ENCODE assay signal across 9 mouse cellular contexts in genomic region chr9:65347112-65347850, GRCm38 (mm10). TPM values are rescaled to one million over a fixed set of nuclear protein-coding genes. Genes with fewer than 3 reads are reported as not detected.
DNase-seq lines count a peak whose midpoint lies in the region; ATAC-seq and TF ChIP-seq lines count a peak whose summit lies in the region.
"Had no signal": no experiment of that assay in that cellular context is flagged by ENCODE, and none has a peak within 500 bp of the region (broad histone marks: within the 10 kb centered on the region; RNA-seq: fewer than 3 reads in every experiment).

No protein-coding gene starts in this region.

- peaks cover 15% of the 10 kb centered on the region for H3K4me1 ChIP-seq in hindbrain, embryonic 16.5 days (ENCODE audit: control insufficient read depth, insufficient read depth, low read depth, low read length)
- H3K4me1 ChIP-seq in midbrain, postnatal 0 days (ENCODE audit: insufficient read depth, low read length), result peaks cover 9% of the 10 kb centered on the region

- H3K4me2 ChIP-seq in hindbrain, embryonic 16.5 days (ENCODE audit: low read length), result peak overlapping the region; percentile 88
- H3K4me2 ChIP-seq in midbrain, postnatal 0 days (ENCODE audit: low read depth, low read length, poor library complexity, severe bottlenecking), result peak overlapping the region; percentile 91

- no peak for TF ChIP-seq CTCF in layer of hippocampus, adult 2 months (conservative IDR thresholded peaks at IDR 0.05)
- no peak for TF ChIP-seq CTCF in midbrain, postnatal 0 days (IDR thresholded peaks at IDR 0.05)

- 50% methylated on average over 8 of the region's 8 CpGs for WGBS in hindbrain, embryonic 16.5 days
- 52% methylated on average over 8 of the region's 8 CpGs for WGBS in midbrain, postnatal 0 days

- no peak for DNase-seq in layer of hippocampus, adult 2 months (ENCODE audit: low spot score in 2 of 2)
- DNase-seq in layer of hippocampus, postnatal 36 days, result no peak
- DNase-seq in c-Kit-positive CD71-positive TER-119-negative erythroid progenitor cells, embryonic 14.5 days (ENCODE audit: low read depth), result peak; percentile 40
- no peak for DNase-seq in midbrain, postnatal 0 days (ENCODE audit: low spot score)
- DNase-seq in urinary bladder, postnatal 10 days (ENCODE audit: low spot score), result no peak
- DNase-seq in thymus, adult 18-20 months, result no peak
- no peak for DNase-seq in embryo, embryonic 10 days (ENCODE audit: low spot score)

- H3K9ac ChIP-seq in hindbrain, embryonic 16.5 days (ENCODE audit: low read depth, low read length), result peak overlapping the region; percentile 96
- H3K9ac ChIP-seq in midbrain, postnatal 0 days (replicated peaks; ENCODE audit: low read length, poor library complexity, severe bottlenecking), result peak overlapping the region; percentile 94

- H3K27me3 ChIP-seq in hindbrain, embryonic 16.5 days (replicated peaks; ENCODE audit: control insufficient read depth, insufficient read depth, low read length), result no peaks in the 10 kb centered on the region
- H3K27me3 ChIP-seq in midbrain, postnatal 0 days (ENCODE audit: insufficient read depth, low read length), result no peaks in the 10 kb centered on the region

- H3K27ac ChIP-seq in layer of hippocampus, adult 2 months, result peak overlapping the region; percentile 96
- no peak overlapping the region; the same call in 1 of the 2 replicates for H3K27ac ChIP-seq in hindbrain, embryonic 16.5 days (ENCODE audit: low read depth, low read length)
- no peak overlapping the region for H3K27ac ChIP-seq in midbrain, postnatal 0 days (ENCODE audit: low read depth, low read length)

- no peaks in the 10 kb centered on the region for H3K9me3 ChIP-seq in hindbrain, embryonic 16.5 days (ENCODE audit: control insufficient read depth, low read length)
- H3K9me3 ChIP-seq in midbrain, postnatal 0 days (ENCODE audit: low read length), result no peaks in the 10 kb centered on the region

- peak overlapping the region; percentile 76 for H3K4me3 ChIP-seq in layer of hippocampus, adult 2 months
- H3K4me3 ChIP-seq in hindbrain, embryonic 16.5 days (ENCODE audit: low read length), result peak overlapping the region; percentile 100
- peak overlapping the region; percentile 99 for H3K4me3 ChIP-seq in midbrain, postnatal 0 days (ENCODE audit: low read depth, low read length)

- H3K36me3 ChIP-seq in hindbrain, embryonic 16.5 days (ENCODE audit: control insufficient read depth, insufficient read depth, low read length), result no peaks in the 10 kb centered on the region
- H3K36me3 ChIP-seq in midbrain, postnatal 0 days (ENCODE audit: insufficient read depth, low read length), result no peaks in the 10 kb centered on the region

- no peak for ATAC-seq in hindbrain, embryonic 16.5 days
- no peak for ATAC-seq in midbrain, postnatal 0 days (ENCODE audit: low FRiP score)

RNA-seq across cellular contexts. Expression of gene Pdcd7, which starts 1.4 kb away (rescaled TPM):
- total RNA-seq in layer of hippocampus, adult 2 months (2021), result 10 to 100 TPM; 29.2 to 30.8 TPM
- total RNA-seq in layer of hippocampus, postnatal 36 days (2021), result 10 to 100 TPM; 29.1 to 30.9 TPM
- polyA plus RNA-seq in hindbrain, embryonic 16.5 days (2015; fragmentation: Nextera tagmentation; extraction: Ambion mirVana), result 4.0 and 6.7 TPM in 2 replicates
- 16.4 and 23.4 TPM in 2 replicates for total RNA-seq in midbrain, postnatal 0 days (2014; rRNA removed)
- 7.7 and 11.0 TPM in 2 replicates for polyA plus RNA-seq in midbrain, postnatal 0 days (2015; fragmentation: Nextera tagmentation; extraction: Ambion mirVana)

RNA-seq across cellular contexts. Expression of gene Ubap1l, which starts 13.6 kb away (rescaled TPM):
- 1 to 10 TPM; 2.5 to 6.2 TPM for total RNA-seq in layer of hippocampus, adult 2 months (2021)
- total RNA-seq in layer of hippocampus, postnatal 36 days (2021), result 1 to 10 TPM; 3.5 to 4.9 TPM
- polyA plus RNA-seq in hindbrain, embryonic 16.5 days (2015; fragmentation: Nextera tagmentation; extraction: Ambion mirVana), result 2.5 and 3.0 TPM in 2 replicates
- total RNA-seq in midbrain, postnatal 0 days (2014; rRNA removed), result 7.6 and 10.1 TPM in 2 replicates
- 1.4 and 2.2 TPM in 2 replicates for polyA plus RNA-seq in midbrain, postnatal 0 days (2015; fragmentation: Nextera tagmentation; extraction: Ambion mirVana)
- polyA plus RNA-seq: activated CD4-positive, CD25-positive, alpha-beta regulatory T cell, adult 4 months had no signal

RNA-seq across cellular contexts. Expression of gene Kbtbd13, which starts 44.2 kb away (rescaled TPM):
- under 1 TPM; 0.29 to 0.44 TPM for total RNA-seq in layer of hippocampus, adult 2 months (2021)
- total RNA-seq in layer of hippocampus, postnatal 36 days (2021), result under 1 TPM; 0.22 to 0.25 TPM
- 0.55 and 0.78 TPM in 2 replicates for polyA plus RNA-seq in hindbrain, embryonic 16.5 days (2015; fragmentation: Nextera tagmentation; extraction: Ambion mirVana)
- 1.0 and 2.4 TPM in 2 replicates for total RNA-seq in midbrain, postnatal 0 days (2014; rRNA removed)
- polyA plus RNA-seq in midbrain, postnatal 0 days (2015; fragmentation: Nextera tagmentation; extraction: Ambion mirVana), result 0.65 and 0.74 TPM in 2 replicates
- polyA plus RNA-seq: activated CD4-positive, CD25-positive, alpha-beta regulatory T cell, adult 4 months had no signal

RNA-seq across cellular contexts. Expression of gene Rasl12, which starts 51.0 kb away (rescaled TPM):
- total RNA-seq in layer of hippocampus, adult 2 months (2021), result 1 to 10 TPM; 3.1 to 3.9 TPM
- total RNA-seq in layer of hippocampus, postnatal 36 days (2021), result 1 to 10 TPM; 3.3 to 3.7 TPM
- 7.7 and 8.1 TPM in 2 replicates for polyA plus RNA-seq in hindbrain, embryonic 16.5 days (2015; fragmentation: Nextera tagmentation; extraction: Ambion mirVana)
- total RNA-seq in midbrain, postnatal 0 days (2014; rRNA removed), result 6.1 and 9.3 TPM in 2 replicates
- 4.3 and 4.8 TPM in 2 replicates for polyA plus RNA-seq in midbrain, postnatal 0 days (2015; fragmentation: Nextera tagmentation; extraction: Ambion mirVana)

RNA-seq across cellular contexts. Expression of gene Clpx, which starts 53.2 kb away (rescaled TPM):
- total RNA-seq in layer of hippocampus, adult 2 months (2021), result 10 to 100 TPM; 32.6 to 35.8 TPM
- total RNA-seq in layer of hippocampus, postnatal 36 days (2021), result 10 to 100 TPM; 31.8 to 32.2 TPM
- polyA plus RNA-seq in hindbrain, embryonic 16.5 days (2015; fragmentation: Nextera tagmentation; extraction: Ambion mirVana), result 37.2 and 41.6 TPM in 2 replicates
- 20.6 and 30.4 TPM in 2 replicates for total RNA-seq in midbrain, postnatal 0 days (2014; rRNA removed)
- polyA plus RNA-seq in midbrain, postnatal 0 days (2015; fragmentation: Nextera tagmentation; extraction: Ambion mirVana), result 36.3 and 40.1 TPM in 2 replicates
